Comparison of ENCODE assay signal across 24 mouse cellular contexts in genomic region chr3:68541688-68542087, GRCm38 (mm10).
DNase-seq lines count a peak whose midpoint lies in the region; ATAC-seq and TF ChIP-seq lines count a peak whose summit lies in the region.
"Had no signal": no experiment of that assay in that cellular context is flagged by ENCODE, and none has a peak within 500 bp of the region (broad histone marks: within the 10 kb centered on the region; RNA-seq: fewer than 3 reads in every experiment).

No protein-coding gene starts in this region.

- H3K9me3 ChIP-seq in heart, embryonic 10.5 days, result no peaks in the 10 kb centered on the region
- no peaks in the 10 kb centered on the region for H3K9me3 ChIP-seq in liver, embryonic 12.5 days (replicated peaks)
- H3K9me3 ChIP-seq in midbrain, embryonic 10.5 days (replicated peaks), result peaks cover 6% of the 10 kb centered on the region
- H3K9me3 ChIP-seq: embryonic facial prominence, embryonic 15.5 days; heart, embryonic 13.5 days had no signal

- intact Hi-C loops in left cerebral cortex, adult 2 months (cut with DNase I), result loop anchor here (2.0 to 10.0 kb wide), 4 partner anchors 47 to 917 kb away; no protein-coding TSS in a partner anchor
- intact Hi-C loops in left cerebral cortex, postnatal 36 days (cut with DNase I), result loop anchor here (2.0 to 10.0 kb wide), 3 partner anchors 34 to 917 kb away; no protein-coding TSS in a partner anchor

- H3K4me3 ChIP-seq in heart, embryonic 10.5 days, result no peak overlapping the region
- H3K4me3 ChIP-seq in left cerebral cortex, adult 2 months, result no peak overlapping the region
- no peak overlapping the region for H3K4me3 ChIP-seq in liver, embryonic 12.5 days
- no peak overlapping the region for H3K4me3 ChIP-seq in midbrain, embryonic 10.5 days
- H3K4me3 ChIP-seq: embryonic facial prominence, embryonic 12.5 days; embryonic facial prominence, embryonic 15.5 days; gastrocnemius, adult 2 months; heart, embryonic 13.5 days had no signal

- WGBS in heart, embryonic 10.5 days, result 61% methylated on average over 8 of the region's 8 CpGs
- WGBS in liver, embryonic 12.5 days (ENCODE audit: insufficient replicate concordance), result 33% methylated on average over 8 of the region's 8 CpGs
- WGBS in midbrain, embryonic 10.5 days, result 91% methylated on average over 8 of the region's 8 CpGs

- peak; percentile 66 for DNase-seq in heart, adult 11 months
- no peak for DNase-seq in heart, embryonic 10.5 days (ENCODE audit: low spot score)
- DNase-seq in left cerebral cortex, adult 2 months (ENCODE audit: extremely low spot score in 1 of 2, low spot score in 2 of 2), result no peak
- no peak for DNase-seq in left cerebral cortex, postnatal 36 days (ENCODE audit: low spot score in 2 of 2)
- DNase-seq in midbrain, embryonic 10.5 days (ENCODE audit: low spot score), result no peak
- DNase-seq in spleen, postnatal 14 days (ENCODE audit: low spot score in 2 of 2), result no peak
- DNase-seq: adrenal gland, adult 8-10 months; adrenal gland, postnatal 25 days; cerebellum, adult 11-12 months; cerebellum, adult 8-10 months; cerebellum, postnatal 10 days; forebrain, postnatal 0 days; gastrocnemius, adult 2 months; gastrocnemius, postnatal 14 days; heart, adult 18-20 months; heart, postnatal 14 days; heart, postnatal 4 days had no signal

- peak; percentile 53; the same call in 1 of the 2 replicates for ATAC-seq in liver, embryonic 12.5 days
- ATAC-seq: activated CD4-positive, CD25-positive, alpha-beta regulatory T cell, adult 4 months; forebrain, embryonic 14.5 days; forebrain, postnatal 0 days had no signal

- H3K4me2 ChIP-seq in liver, embryonic 12.5 days, result no peak overlapping the region
- H3K4me2 ChIP-seq: embryonic facial prominence, embryonic 12.5 days; embryonic facial prominence, embryonic 15.5 days; heart, embryonic 13.5 days; hindbrain, embryonic 14.5 days had no signal

- H3K27ac ChIP-seq in heart, embryonic 10.5 days, result no peak overlapping the region; the same call in 1 of the 2 replicates
- H3K27ac ChIP-seq in left cerebral cortex, adult 2 months, result peak overlapping the region; percentile 54; the same call in 1 of the 2 replicates
- no peak overlapping the region for H3K27ac ChIP-seq in liver, embryonic 12.5 days
- H3K27ac ChIP-seq in midbrain, embryonic 10.5 days (replicated peaks), result no peak overlapping the region
- H3K27ac ChIP-seq: embryonic facial prominence, embryonic 12.5 days; embryonic facial prominence, embryonic 15.5 days; gastrocnemius, adult 2 months; heart, embryonic 13.5 days; hindbrain, embryonic 14.5 days had no signal

- H3K27me3 ChIP-seq in heart, embryonic 10.5 days (ENCODE audit: insufficient read depth, poor library complexity, severe bottlenecking), result no peaks in the 10 kb centered on the region
- no peaks in the 10 kb centered on the region for H3K27me3 ChIP-seq in liver, embryonic 12.5 days (replicated peaks)
- no peaks in the 10 kb centered on the region for H3K27me3 ChIP-seq in midbrain, embryonic 10.5 days (ENCODE audit: low read depth, poor library complexity, severe bottlenecking)
- H3K27me3 ChIP-seq: embryonic facial prominence, embryonic 12.5 days; embryonic facial prominence, embryonic 15.5 days; heart, embryonic 13.5 days had no signal

- peaks cover 39% of the 10 kb centered on the region for H3K4me1 ChIP-seq in heart, embryonic 10.5 days
- H3K4me1 ChIP-seq in liver, embryonic 12.5 days, result peaks cover 23% of the 10 kb centered on the region
- peaks cover 25% of the 10 kb centered on the region for H3K4me1 ChIP-seq in midbrain, embryonic 10.5 days

- peaks cover 7% of the 10 kb centered on the region for H3K36me3 ChIP-seq in heart, embryonic 10.5 days
- no peaks in the 10 kb centered on the region for H3K36me3 ChIP-seq in liver, embryonic 12.5 days
- no peaks in the 10 kb centered on the region for H3K36me3 ChIP-seq in midbrain, embryonic 10.5 days
- H3K36me3 ChIP-seq: embryonic facial prominence, embryonic 12.5 days; embryonic facial prominence, embryonic 15.5 days had no signal

- no peak overlapping the region for H3K9ac ChIP-seq in liver, embryonic 12.5 days
- H3K9ac ChIP-seq: embryonic facial prominence, embryonic 12.5 days; embryonic facial prominence, embryonic 15.5 days; forebrain, postnatal 0 days; heart, embryonic 13.5 days; hindbrain, embryonic 14.5 days had no signal

- TF ChIP-seq CTCF in left cerebral cortex, adult 2 months (IDR thresholded peaks at IDR 0.05), result no peak
